9 mouse cellular contexts compared by ENCODE assay signal in genomic region chr3:79196708-79197437, GRCm38 (mm10).
DNase-seq lines count a peak whose midpoint lies in the region; ATAC-seq and TF ChIP-seq lines count a peak whose summit lies in the region.
"Had no signal": no experiment of that assay in that cellular context is flagged by ENCODE, and none has a peak within 500 bp of the region (broad histone marks: within the 10 kb centered on the region; RNA-seq: fewer than 3 reads in every experiment).

No protein-coding gene starts in this region.

- no peaks in the 10 kb centered on the region for H3K9me3 ChIP-seq in limb, embryonic 13.5 days
- H3K9me3 ChIP-seq in limb, embryonic 10.5 days (replicated peaks): no peaks in the 10 kb centered on the region
- H3K9me3 ChIP-seq in hindbrain, postnatal 0 days (ENCODE audit: low read length): no peaks in the 10 kb centered on the region
- no peaks in the 10 kb centered on the region for H3K9me3 ChIP-seq in liver, embryonic 16.5 days (replicated peaks; ENCODE audit: control insufficient read depth, low read length)
- H3K9me3 ChIP-seq in neural tube, embryonic 14.5 days (ENCODE audit: control insufficient read depth, low read length): no peaks in the 10 kb centered on the region

- no peak for TF ChIP-seq POLR2A in embryonic fibroblast, embryonic 13.5 days (IDR thresholded peaks at IDR 0.05; ENCODE audit: low read depth, low read length)

- no peak overlapping the region for H3K4me3 ChIP-seq in limb, embryonic 13.5 days
- H3K4me3 ChIP-seq in limb, embryonic 10.5 days: no peak overlapping the region
- H3K4me3 ChIP-seq in embryonic fibroblast, embryonic 13.5 days (ENCODE audit: insufficient read depth, low read length): no peak overlapping the region
- H3K4me3 ChIP-seq in hindbrain, postnatal 0 days (ENCODE audit: low read length): no peak overlapping the region
- H3K4me3 ChIP-seq in liver, embryonic 16.5 days (ENCODE audit: low read depth, low read length): no peak overlapping the region
- H3K4me3 ChIP-seq in neural tube, embryonic 14.5 days (ENCODE audit: low read depth, low read length): no peak overlapping the region
- H3K4me3 ChIP-seq: erythroblast, embryonic 14.5 days had no signal

- H3K9ac ChIP-seq in limb, embryonic 13.5 days: no peak overlapping the region
- H3K9ac ChIP-seq in hindbrain, postnatal 0 days (replicated peaks; ENCODE audit: low read length): no peak overlapping the region
- H3K9ac ChIP-seq in liver, embryonic 16.5 days (ENCODE audit: low read depth, low read length): no peak overlapping the region
- no peak overlapping the region for H3K9ac ChIP-seq in neural tube, embryonic 14.5 days (replicated peaks; ENCODE audit: low read depth, low read length)

- H3K4me2 ChIP-seq in limb, embryonic 13.5 days (replicated peaks): no peak overlapping the region
- no peak overlapping the region for H3K4me2 ChIP-seq in hindbrain, postnatal 0 days (ENCODE audit: low read depth, low read length)
- H3K4me2 ChIP-seq in liver, embryonic 16.5 days (ENCODE audit: low read depth, low read length): no peak overlapping the region
- H3K4me2 ChIP-seq in neural tube, embryonic 14.5 days (ENCODE audit: low read depth, low read length): no peak overlapping the region

- DNase-seq in limb, embryonic 10.5 days (ENCODE audit: low spot score): no peak
- DNase-seq in T-cell, adult 2 months (ENCODE audit: low spot score): peak; percentile 71
- peak; percentile 90 for DNase-seq in hindbrain, postnatal 0 days (ENCODE audit: low spot score)

- 0 out of 2 replicates have a peak, but pooled peaks have one; percentile 53 for ATAC-seq in limb, embryonic 13.5 days (ENCODE audit: low FRiP score, low read depth)
- ATAC-seq in hindbrain, postnatal 0 days: peak; percentile 75
- ATAC-seq in liver, embryonic 16.5 days (ENCODE audit: low read depth): peak; percentile 47; the same call in 1 of the 2 replicates
- 0 out of 2 replicates have a peak, but pooled peaks have one; percentile 56 for ATAC-seq in neural tube, embryonic 14.5 days (ENCODE audit: low read depth)
- ATAC-seq in erythroblast, adult 5-6 weeks (replicated peaks; ENCODE audit: low FRiP score, poor library complexity, severe bottlenecking): no peak

- no peak overlapping the region for H3K27ac ChIP-seq in limb, embryonic 13.5 days
- H3K27ac ChIP-seq in limb, embryonic 10.5 days: no peak overlapping the region
- H3K27ac ChIP-seq in embryonic fibroblast, embryonic 13.5 days (ENCODE audit: insufficient read depth, low read length): no peak overlapping the region
- no peak overlapping the region for H3K27ac ChIP-seq in hindbrain, postnatal 0 days
- no peak overlapping the region for H3K27ac ChIP-seq in liver, embryonic 16.5 days (ENCODE audit: low read length)
- no peak overlapping the region for H3K27ac ChIP-seq in neural tube, embryonic 14.5 days (ENCODE audit: low read depth, low read length)

- TF ChIP-seq CTCF in embryonic fibroblast, embryonic 13.5 days (IDR thresholded peaks at IDR 0.05; ENCODE audit: borderline replicate concordance, insufficient read depth, low read length): peak; percentile 63; the same call in 1 of the 2 replicates
- TF ChIP-seq CTCF in hindbrain, postnatal 0 days (IDR thresholded peaks at IDR 0.05; ENCODE audit: low read depth): peak; percentile 94

- H3K4me1 ChIP-seq in limb, embryonic 13.5 days: peaks cover 22% of the 10 kb centered on the region; the same call in 1 of the 2 replicates
- no peaks in the 10 kb centered on the region for H3K4me1 ChIP-seq in limb, embryonic 10.5 days
- H3K4me1 ChIP-seq in embryonic fibroblast, embryonic 13.5 days (ENCODE audit: control insufficient read depth, insufficient read depth, low read length): peaks cover 17% of the 10 kb centered on the region
- peaks cover 5% of the 10 kb centered on the region; the same call in 1 of the 2 replicates for H3K4me1 ChIP-seq in hindbrain, postnatal 0 days (ENCODE audit: insufficient read depth, low read length)
- no peaks in the 10 kb centered on the region for H3K4me1 ChIP-seq in liver, embryonic 16.5 days (ENCODE audit: control insufficient read depth, low read depth, low read length)
- 0 out of 2 replicates have a peak, but pooled peaks cover 7% of the 10 kb centered on the region for H3K4me1 ChIP-seq in neural tube, embryonic 14.5 days (ENCODE audit: control insufficient read depth, insufficient read depth, low read length)

- H3K27me3 ChIP-seq in limb, embryonic 13.5 days: no peaks in the 10 kb centered on the region
- no peaks in the 10 kb centered on the region for H3K27me3 ChIP-seq in limb, embryonic 10.5 days (ENCODE audit: low read depth, poor library complexity, severe bottlenecking)
- no peaks in the 10 kb centered on the region for H3K27me3 ChIP-seq in hindbrain, postnatal 0 days (ENCODE audit: insufficient read depth, low read length)
- H3K27me3 ChIP-seq in liver, embryonic 16.5 days (ENCODE audit: control insufficient read depth, insufficient read depth, low read depth, low read length): no peaks in the 10 kb centered on the region
- H3K27me3 ChIP-seq in neural tube, embryonic 14.5 days (ENCODE audit: control insufficient read depth, insufficient read depth, low read length): no peaks in the 10 kb centered on the region

- 70% methylated on average over 6 of the region's 6 CpGs for WGBS in limb, embryonic 13.5 days
- 70% methylated on average over 6 of the region's 6 CpGs for WGBS in limb, embryonic 10.5 days
- 54% methylated on average over 6 of the region's 6 CpGs for WGBS in hindbrain, postnatal 0 days
- 43% methylated on average over 6 of the region's 6 CpGs for WGBS in liver, embryonic 16.5 days (ENCODE audit: insufficient replicate concordance)
- 60% methylated on average over 6 of the region's 6 CpGs for WGBS in neural tube, embryonic 14.5 days

- H3K36me3 ChIP-seq in limb, embryonic 13.5 days: peaks cover 4% of the 10 kb centered on the region; the same call in 1 of the 2 replicates
- H3K36me3 ChIP-seq in limb, embryonic 10.5 days: no peaks in the 10 kb centered on the region
- H3K36me3 ChIP-seq in hindbrain, postnatal 0 days (ENCODE audit: insufficient read depth, low read length): no peaks in the 10 kb centered on the region
- H3K36me3 ChIP-seq in liver, embryonic 16.5 days (ENCODE audit: control insufficient read depth, insufficient read depth): no peaks in the 10 kb centered on the region
- H3K36me3 ChIP-seq in neural tube, embryonic 14.5 days (ENCODE audit: control insufficient read depth, insufficient read depth, low read length): no peaks in the 10 kb centered on the region
